In genomic region chr11:111065635-111066298, GRCm38 (mm10) we compare ENCODE assay signal across 8 mouse cellular contexts. TPM values are rescaled to one million over a fixed set of nuclear protein-coding genes. Genes with fewer than 3 reads are reported as not detected.
DNase-seq lines count a peak whose midpoint lies in the region; ATAC-seq and TF ChIP-seq lines count a peak whose summit lies in the region.

Gene Kcnj2 (plus strand): TSS chr11:111066164.

- H3K27me3 ChIP-seq in hindbrain, embryonic 12.5 days = peaks cover 19% of the 10 kb centered on the region
- H3K27me3 ChIP-seq in lung, postnatal 0 days (replicated peaks; ENCODE audit: insufficient read depth, low read length) = no peaks in the 10 kb centered on the region

- peak; percentile 99 for ATAC-seq in hindbrain, embryonic 12.5 days (ENCODE audit: low FRiP score)
- ATAC-seq in lung, postnatal 0 days = peak; percentile 99

- H3K27ac ChIP-seq in hindbrain, embryonic 12.5 days = peak within 1 kb of the TSS; percentile 55
- H3K27ac ChIP-seq in lung, postnatal 0 days (ENCODE audit: low read length) = peak within 1 kb of the TSS; percentile 28; the same call in 1 of the 2 replicates

- H3K4me3 ChIP-seq in hindbrain, embryonic 12.5 days = peak within 1 kb of the TSS; percentile 64
- H3K4me3 ChIP-seq in lung, postnatal 0 days (ENCODE audit: low read depth, low read length) = peak within 1 kb of the TSS; percentile 51

- peak within 1 kb of the TSS; percentile 65 for H3K9ac ChIP-seq in hindbrain, embryonic 12.5 days
- peak within 1 kb of the TSS; percentile 23 for H3K9ac ChIP-seq in lung, postnatal 0 days (replicated peaks; ENCODE audit: low read depth)

- peak within 1 kb of the TSS; percentile 94 for H3K4me2 ChIP-seq in hindbrain, embryonic 12.5 days (replicated peaks)
- peak within 1 kb of the TSS; percentile 81 for H3K4me2 ChIP-seq in lung, postnatal 0 days (replicated peaks; ENCODE audit: low read depth, low read length)

- H3K9me3 ChIP-seq in hindbrain, embryonic 12.5 days (replicated peaks) = no peaks in the 10 kb centered on the region
- H3K9me3 ChIP-seq in lung, postnatal 0 days (ENCODE audit: low read length) = no peaks in the 10 kb centered on the region

- H3K36me3 ChIP-seq in hindbrain, embryonic 12.5 days = no peaks in the 10 kb centered on the region
- H3K36me3 ChIP-seq in lung, postnatal 0 days (ENCODE audit: insufficient read depth, low read length) = no peaks in the 10 kb centered on the region

- no peak for TF ChIP-seq EP300 in lung, postnatal 0 days (IDR thresholded peaks at IDR 0.05)

- DNase-seq in Muller cell, postnatal 12 days (ENCODE audit: inconsistent ontology term) = peak; percentile 97
- peak; percentile 93 to 95 for DNase-seq in cerebellum, postnatal 10 days
- peak; percentile 85 to 91 for DNase-seq in frontal cortex, postnatal 10 days (ENCODE audit: low spot score in 2 of 2)
- peak; percentile 89 to 92 for DNase-seq in layer of hippocampus, postnatal 10 days (ENCODE audit: low spot score in 2 of 2)
- peak; percentile 95 for DNase-seq in lung, postnatal 0 days (ENCODE audit: low spot score)
- DNase-seq in ovary, postnatal 10 days (ENCODE audit: low spot score) = peak; percentile 78
- peak; percentile 86 for DNase-seq in thymus, postnatal 0 days (ENCODE audit: low spot score)

- WGBS in hindbrain, embryonic 12.5 days = 1% methylated on average over 27 of the region's 28 CpGs
- under 1% methylated on average over 25 of the region's 28 CpGs for WGBS in lung, postnatal 0 days

- TF ChIP-seq CTCF in lung, postnatal 0 days (IDR thresholded peaks at IDR 0.05) = peak; percentile 41

- H3K4me1 ChIP-seq in hindbrain, embryonic 12.5 days = peaks cover 12% of the 10 kb centered on the region
- no peaks in the 10 kb centered on the region; the same call in 1 of the 2 replicates for H3K4me1 ChIP-seq in lung, postnatal 0 days (ENCODE audit: insufficient read depth, low read depth, low read length)

RNA-seq across cellular contexts. Expression of gene Kcnj2, which starts in this region (rescaled TPM):
- 2.9 and 3.2 TPM in 2 replicates for polyA plus RNA-seq in hindbrain, embryonic 12.5 days (2016; fragmentation: Nextera tagmentation; extraction: Ambion mirVana)
- 1 to 10 TPM; 5.4 to 5.9 TPM for total RNA-seq in layer of hippocampus, postnatal 10 days (2021)
- 2.2 and 2.4 TPM in 2 replicates for polyA plus RNA-seq in lung, postnatal 0 days (2015; fragmentation: Nextera tagmentation; extraction: Ambion mirVana)
- 0.39 and 0.56 TPM in 2 replicates for polyA plus RNA-seq in thymus, postnatal 0 days (2015; fragmentation: Nextera tagmentation; extraction: Ambion mirVana)

Comparison
In these comparisons a context has a peak if more than half of its experiments do, and no peak if none do; other contexts are left out.
1. Peak in every context shown above with its lines: DNase-seq, ATAC-seq, H3K4me3 ChIP-seq and H3K27ac ChIP-seq.
2. Peak in DNase-seq in thymus, postnatal 0 days; RNA of the gene not detected or under 1 TPM.